Mouse (Mus musculus) forebrain, embryonic 13.5 days (tissue): ENCODE measurements around the gene Pkig. TPM values are rescaled to one million over a fixed set of nuclear protein-coding genes. Genes with fewer than 3 reads are reported as not detected.

ENCODE experiments used
- ATAC-seq: fragments of 200-750 bp; cut with Nextera tagmentation; 2 replicates; pipeline ENCODE4 v1.8.0; 2017
- H3K27ac ChIP-seq: fragments of 300-500 bp; sonication (generic); 2 replicates; pipeline ENCODE4 v1.5.1; 2015; ENCODE audit warnings: inconsistent platforms, mild to moderate bottlenecking, moderate library complexity
- H3K27me3 ChIP-seq: fragments of 300-500 bp; sonication (generic); 2 replicates; pipeline ENCODE4 v1.6.1; 2015; ENCODE audit warnings: mild to moderate bottlenecking, inconsistent platforms
- H3K36me3 ChIP-seq: fragments of 300-500 bp; sonication (generic); 2 replicates; pipeline ENCODE4 v1.6.1; 2015; ENCODE audit warnings: mild to moderate bottlenecking, inconsistent platforms; ENCODE audit not compliant: poor library complexity, severe bottlenecking
- H3K4me1 ChIP-seq: fragments of 300-500 bp; sonication (generic); 2 replicates; pipeline ENCODE4 v1.6.1; 2015; ENCODE audit warnings: inconsistent platforms
- H3K4me2 ChIP-seq: fragments of 300-500 bp; sonication (generic); 2 replicates; pipeline ENCODE4 v1.6.1; 2015; ENCODE audit warnings: inconsistent platforms, mild to moderate bottlenecking, moderate library complexity
- H3K4me3 ChIP-seq: fragments of 300-500 bp; sonication (generic); 2 replicates; pipeline ENCODE4 v1.5.1; 2015; ENCODE audit warnings: mild to moderate bottlenecking, inconsistent platforms
- H3K9ac ChIP-seq: fragments of 300-500 bp; sonication (generic); 2 replicates; pipeline ENCODE4 v1.6.1; 2015; ENCODE audit warnings: mild to moderate bottlenecking, inconsistent platforms
- H3K9me3 ChIP-seq: fragments of 300-500 bp; sonication (generic); replicated peaks from 2 replicates; pipeline ENCODE4 v1.6.1; 2016; ENCODE audit warnings: inconsistent platforms
- WGBS: fragments of 180-500 bp; shearing (Covaris S2); methylation state at CpG from one replicate; pipeline ENCODE4 v1.1.7; 2015; 5-methylcytosine and 5-hydroxymethylcytosine counted together
- polyA plus RNA-seq: library from polyadenylated mRNA; unstranded; fragments of >200 nt; fragmentation: Nextera tagmentation; extraction: Ambion mirVana; gene quantifications from 2 replicates; pipeline ENCODE4 v1.2.1, GENCODE M21; 2015

Pkig gene
- polyA plus RNA-seq = 169 and 170 TPM in 2 replicates

- H3K36me3 ChIP-seq = no peaks in the 10 kb centered on the region
- under 1% methylated on average over 71 of the region's 71 CpGs for WGBS
- H3K27me3 ChIP-seq = no peaks in the 10 kb centered on the region
- H3K27ac ChIP-seq = peak within 1 kb of the TSS; percentile 64
- H3K4me1 ChIP-seq = peaks cover 24% of the 10 kb centered on the region
- peak within 1 kb of the TSS; percentile 68 for H3K4me2 ChIP-seq
- peak; percentile 96 for ATAC-seq
- H3K9me3 ChIP-seq = no peaks in the 10 kb centered on the region
- H3K4me3 ChIP-seq = peak within 1 kb of the TSS; percentile 71
- peak within 1 kb of the TSS; percentile 83 for H3K9ac ChIP-seq
Observed at GRCm38 (mm10) chr2:163657975-163658886, at the start of gene Pkig. Gene Pkig (plus strand): TSS chr2:163658386.

DNA sequence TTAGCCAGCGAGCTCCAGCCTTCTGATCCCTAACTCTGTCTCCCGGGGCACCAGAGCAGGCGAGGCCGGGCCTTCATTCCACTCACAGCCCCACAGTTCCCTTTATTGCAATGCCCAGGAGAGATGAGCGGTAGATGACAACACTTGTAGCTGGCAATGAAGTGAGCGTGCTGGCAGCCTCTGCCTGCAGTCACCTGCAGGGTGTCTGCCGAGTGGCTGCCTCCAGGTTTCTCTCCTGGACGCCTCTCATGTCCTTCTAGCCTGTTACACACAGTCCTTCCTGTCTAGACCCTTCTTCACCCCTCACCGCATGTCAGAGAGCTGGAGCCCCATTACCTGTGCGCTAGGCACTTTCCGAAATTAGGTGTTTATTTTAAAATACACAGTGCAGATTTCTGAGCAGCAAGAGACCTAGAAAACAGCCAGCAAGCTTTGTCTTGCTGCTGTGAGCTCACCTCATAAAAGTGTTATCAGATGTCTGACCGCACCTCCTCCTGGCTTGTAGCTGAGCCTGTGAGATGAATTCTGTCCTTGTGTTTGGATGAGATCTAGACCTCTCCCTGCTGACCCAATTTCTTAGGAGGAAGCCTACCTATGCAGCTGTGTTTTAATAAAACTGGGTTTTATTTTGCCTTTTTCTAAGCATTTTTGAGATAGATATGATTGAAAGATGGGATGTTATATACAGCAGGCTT lies 48.8 kb upstream of the Pkig start:
- Histone ChIP-seq H3K36me3 (peaks cover 61% of the 10 kb centered on the region), H3K9ac (no peak overlapping the region), H3K9me3 (no peaks in the 10 kb centered on the region), H3K4me1 (no peaks in the 10 kb centered on the region), H3K27me3 (no peaks in the 10 kb centered on the region), H3K27ac (no peak overlapping the region), H3K4me2 (no peak overlapping the region), H3K4me3 (no peak overlapping the region)
- WGBS = 88% methylated on average over 12 of the region's 12 CpGs
- ATAC-seq = no peak

GRCm38 (mm10) chr2:163611176-163611575 lies 47.0 kb upstream of the Pkig start:
- H3K9ac ChIP-seq = no peak overlapping the region
- 89% methylated on average over 9 of the region's 9 CpGs for WGBS
- no peak overlapping the region for H3K4me2 ChIP-seq
- peaks cover 79% of the 10 kb centered on the region for H3K36me3 ChIP-seq
- H3K4me3 ChIP-seq = no peak overlapping the region
- H3K27ac ChIP-seq = no peak overlapping the region
- no peaks in the 10 kb centered on the region for H3K9me3 ChIP-seq
- no peaks in the 10 kb centered on the region for H3K27me3 ChIP-seq
- no peak for ATAC-seq
- H3K4me1 ChIP-seq = no peaks in the 10 kb centered on the region

- Histone ChIP-seq H3K27ac (no peak overlapping the region), H3K36me3 (peaks cover 89% of the 10 kb centered on the region), H3K9me3 (no peaks in the 10 kb centered on the region), H3K9ac (no peak overlapping the region), H3K4me1 (no peaks in the 10 kb centered on the region), H3K4me2 (no peak overlapping the region), H3K27me3 (no peaks in the 10 kb centered on the region), H3K4me3 (no peak overlapping the region)
- WGBS = 94% methylated on average over 5 of the region's 5 CpGs
- ATAC-seq = no peak
Observed at GRCm38 (mm10) chr2:163613206-163613605, 45.0 kb upstream of the Pkig start.

- no peak overlapping the region for H3K4me2 ChIP-seq
- 90% methylated on average over 4 of the region's 4 CpGs for WGBS
- no peaks in the 10 kb centered on the region for H3K27me3 ChIP-seq
- H3K36me3 ChIP-seq = peaks cover 96% of the 10 kb centered on the region
- H3K4me1 ChIP-seq = no peaks in the 10 kb centered on the region
- no peak overlapping the region for H3K4me3 ChIP-seq
- no peaks in the 10 kb centered on the region for H3K9me3 ChIP-seq
- no peak overlapping the region for H3K27ac ChIP-seq
- H3K9ac ChIP-seq = no peak overlapping the region
- ATAC-seq = no peak
Observed at GRCm38 (mm10) chr2:163613990-163614389, 44.2 kb upstream of the Pkig start.

DNA sequence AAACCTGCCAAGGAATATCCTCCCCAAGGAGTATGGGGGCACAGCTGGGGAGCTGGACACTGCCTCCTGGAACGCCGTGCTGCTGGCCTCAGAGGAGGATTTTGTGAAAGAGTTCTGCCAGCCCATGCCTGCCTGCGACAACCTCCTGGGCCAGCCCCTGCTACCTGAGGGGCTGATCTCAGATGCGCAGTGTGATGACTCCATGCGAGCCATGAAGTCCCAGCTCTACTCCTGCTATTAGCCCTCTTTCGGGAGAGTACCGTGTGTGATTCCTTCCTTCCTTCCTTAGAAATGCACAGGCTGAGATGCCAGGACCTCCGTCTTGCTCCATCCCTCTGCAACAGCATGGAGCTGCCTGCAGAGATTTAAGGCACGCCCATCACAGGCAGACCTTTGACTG lies 42.8 kb upstream of the Pkig start:
- Histone ChIP-seq H3K9ac (no peak overlapping the region), H3K4me3 (no peak overlapping the region), H3K9me3 (no peaks in the 10 kb centered on the region), H3K4me1 (no peaks in the 10 kb centered on the region), H3K36me3 (peaks cover 97% of the 10 kb centered on the region), H3K4me2 (no peak overlapping the region), H3K27ac (no peak overlapping the region), H3K27me3 (no peaks in the 10 kb centered on the region)
- WGBS = 95% methylated on average over 9 of the region's 9 CpGs
- no peak for ATAC-seq

DNA sequence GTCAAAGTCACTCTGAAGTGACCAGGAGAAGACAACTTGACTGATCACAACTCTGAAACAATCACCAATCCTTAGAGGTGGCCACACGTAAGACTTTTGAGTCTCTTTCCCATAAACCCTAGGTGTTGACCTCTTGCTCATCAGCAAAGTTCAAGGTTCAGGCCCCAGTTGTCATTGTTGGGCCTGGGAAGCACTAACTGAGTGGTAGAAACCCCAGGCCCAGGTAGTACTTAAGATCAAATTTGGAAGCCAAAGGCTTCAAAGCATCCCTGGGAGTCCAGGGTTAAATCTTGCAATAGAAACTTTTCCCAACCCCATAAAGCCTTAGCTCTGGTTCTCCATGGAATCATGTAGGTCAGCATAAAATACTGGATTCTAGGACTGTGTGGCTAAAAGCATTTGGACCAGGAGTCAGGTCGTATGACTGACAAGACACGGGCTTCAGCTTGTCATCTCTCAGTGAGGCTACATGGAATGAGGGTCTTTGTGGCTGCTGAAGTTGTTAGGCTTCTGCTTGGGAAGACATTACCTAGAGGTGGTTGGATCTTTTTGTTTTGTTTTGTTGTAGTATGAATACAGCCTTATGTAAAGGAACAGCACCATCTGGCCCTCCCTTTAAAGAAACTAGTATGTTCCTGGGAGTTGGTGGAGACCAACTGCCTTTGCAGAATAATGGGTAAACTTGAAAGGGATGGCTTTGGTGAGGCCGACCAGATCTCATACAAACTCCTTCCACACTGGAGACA lies 42.1 kb upstream of the Pkig start:
- Histone ChIP-seq H3K4me2 (no peak overlapping the region), H3K36me3 (peaks cover 97% of the 10 kb centered on the region), H3K27ac (no peak overlapping the region), H3K9ac (no peak overlapping the region), H3K4me3 (no peak overlapping the region), H3K9me3 (no peaks in the 10 kb centered on the region), H3K27me3 (no peaks in the 10 kb centered on the region), H3K4me1 (no peaks in the 10 kb centered on the region)
- no peak for ATAC-seq
- 93% methylated on average over 4 of the region's 4 CpGs for WGBS

GRCm38 (mm10) chr2:163616652-163617227 lies 41.4 kb upstream of the Pkig start:
- Histone ChIP-seq H3K4me2 (no peak overlapping the region), H3K9ac (no peak overlapping the region), H3K4me3 (no peak overlapping the region), H3K9me3 (no peaks in the 10 kb centered on the region), H3K27ac (no peak overlapping the region), H3K4me1 (no peaks in the 10 kb centered on the region), H3K36me3 (peaks cover 95% of the 10 kb centered on the region), H3K27me3 (no peaks in the 10 kb centered on the region)
- no peak for ATAC-seq
- WGBS = 80% methylated on average over 3 of the region's 3 CpGs

GRCm38 (mm10) chr2:163617232-163617863 lies 40.8 kb upstream of the Pkig start:
- H3K4me3 ChIP-seq = no peak overlapping the region
- no peak overlapping the region for H3K27ac ChIP-seq
- no peak overlapping the region for H3K9ac ChIP-seq
- H3K4me2 ChIP-seq = no peak overlapping the region
- H3K27me3 ChIP-seq = no peaks in the 10 kb centered on the region
- H3K4me1 ChIP-seq = no peaks in the 10 kb centered on the region
- WGBS = 86% methylated on average over 3 of the region's 3 CpGs
- peaks cover 95% of the 10 kb centered on the region for H3K36me3 ChIP-seq
- H3K9me3 ChIP-seq = no peaks in the 10 kb centered on the region
- no peak for ATAC-seq

- H3K27ac ChIP-seq = no peak overlapping the region
- H3K4me2 ChIP-seq = no peak overlapping the region
- no peak overlapping the region for H3K4me3 ChIP-seq
- no peak for ATAC-seq
- H3K27me3 ChIP-seq = no peaks in the 10 kb centered on the region
- WGBS = 92% methylated on average over 4 of the region's 4 CpGs
- H3K4me1 ChIP-seq = no peaks in the 10 kb centered on the region
- no peak overlapping the region for H3K9ac ChIP-seq
- no peaks in the 10 kb centered on the region for H3K9me3 ChIP-seq
- peaks cover 96% of the 10 kb centered on the region for H3K36me3 ChIP-seq
Observed at GRCm38 (mm10) chr2:163617874-163618273, 40.3 kb upstream of the Pkig start.

GRCm38 (mm10) chr2:163620451-163620850 lies 37.7 kb upstream of the Pkig start:
- Histone ChIP-seq H3K4me1 (no peaks in the 10 kb centered on the region), H3K9ac (no peak overlapping the region), H3K36me3 (peaks cover 93% of the 10 kb centered on the region), H3K27ac (no peak overlapping the region), H3K4me2 (no peak overlapping the region), H3K4me3 (no peak overlapping the region), H3K27me3 (no peaks in the 10 kb centered on the region), H3K9me3 (no peaks in the 10 kb centered on the region)
- WGBS = 94% methylated on average over 8 of the region's 8 CpGs
- ATAC-seq = no peak
